Mouse (Mus musculus): Measurements from ENCODE around the gene Ampd1. TPM values are rescaled to one million over a fixed set of nuclear protein-coding genes. Genes with fewer than 3 reads are reported as not detected.
A peak's percentile ranks its signal among the peaks of the same experiment; 100 is the strongest.

Gene Ampd1
- not detected in 2 replicates for total RNA-seq (2014; fragmentation: Nextera tagmentation)
- total RNA-seq (2017): 0.23 and 0.49 TPM in 2 replicates
- polyA plus RNA-seq (2012): not detected in 2 replicates

GRCm38 (mm10) chr3:103073771-103074170 lies at the start of gene Ampd1:
Ampd1 (plus strand) TSS chr3:103074014.
- Histone ChIP-seq H3K9me3 (replicated peaks) (no peaks in the 10 kb centered on the region), H3K4me1 (ENCODE audit: insufficient read depth, low read depth, low read length) (no peaks in the 10 kb centered on the region), H3K4me3 (ENCODE audit: low read depth, low read length) (no peak within 1 kb of the TSS), H3K36me3 (replicated peaks) (peaks cover 12% of the 10 kb centered on the region), H3K27me3 (ENCODE audit: insufficient read depth, low read length) (peaks cover 2% of the 10 kb centered on the region; the same call in 1 of the 2 replicates)
- no peak for DNase-seq (ENCODE audit: low spot score)
- TF ChIP-seq TAL1 (conservative IDR thresholded peaks at IDR 0.05; ENCODE audit: low read depth, low read length): no peak
- no peak for TF ChIP-seq CTCF (IDR thresholded peaks at IDR 0.05; ENCODE audit: low read depth, low read length)
- TF ChIP-seq GATA2 (IDR thresholded peaks at IDR 0.05; ENCODE audit: borderline replicate concordance, low read depth, low read length): no peak
- TF ChIP-seq POLR2AphosphoS5 (IDR thresholded peaks at IDR 0.05; ENCODE audit: insufficient replicate concordance, low read depth, low read length): no peak
- TF ChIP-seq GATA1 (IDR thresholded peaks at IDR 0.05; ENCODE audit: borderline replicate concordance, low read length): no peak
- ATAC-seq (ENCODE audit: extremely low read depth, insufficient number of reproducible peaks, low FRiP score, poor library complexity, severe bottlenecking): no peak

DNA sequence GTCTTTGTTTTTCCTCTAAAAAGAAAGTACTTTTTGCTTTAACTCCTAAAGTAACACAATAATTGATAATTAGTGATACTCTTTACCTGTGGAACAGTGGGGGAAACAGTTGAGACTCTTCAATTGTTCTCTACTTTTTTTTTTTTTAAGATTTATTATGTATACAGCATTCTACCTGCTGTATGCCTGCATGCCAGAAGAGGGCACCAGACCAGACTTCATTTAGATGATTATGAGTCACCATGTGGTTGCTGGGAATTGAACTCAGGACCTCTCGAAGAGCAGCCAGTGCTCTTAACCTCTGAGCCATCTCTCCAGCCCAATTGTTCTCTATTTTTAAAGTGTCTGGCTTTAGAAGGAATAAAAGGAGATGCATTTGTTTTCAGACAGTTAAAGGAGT lies 47.6 kb upstream of the Ampd1 start:
- TF ChIP-seq TAL1 (conservative IDR thresholded peaks at IDR 0.05; ENCODE audit: low read depth, low read length): no peak
- no peak for TF ChIP-seq GATA1 (IDR thresholded peaks at IDR 0.05; ENCODE audit: borderline replicate concordance, low read length)
- no peak for TF ChIP-seq POLR2AphosphoS5 (IDR thresholded peaks at IDR 0.05; ENCODE audit: insufficient replicate concordance, low read depth, low read length)
- no peak for ATAC-seq (ENCODE audit: extremely low read depth, insufficient number of reproducible peaks, low FRiP score, poor library complexity, severe bottlenecking)
- Histone ChIP-seq H3K9me3 (replicated peaks) (no peaks in the 10 kb centered on the region), H3K36me3 (replicated peaks) (peaks cover 57% of the 10 kb centered on the region), H3K27me3 (ENCODE audit: insufficient read depth, low read length) (no peaks in the 10 kb centered on the region), H3K4me1 (ENCODE audit: insufficient read depth, low read depth, low read length) (peaks cover 31% of the 10 kb centered on the region), H3K4me3 (ENCODE audit: low read depth, low read length) (no peak overlapping the region)
- no peak for DNase-seq (ENCODE audit: low spot score)

DNA sequence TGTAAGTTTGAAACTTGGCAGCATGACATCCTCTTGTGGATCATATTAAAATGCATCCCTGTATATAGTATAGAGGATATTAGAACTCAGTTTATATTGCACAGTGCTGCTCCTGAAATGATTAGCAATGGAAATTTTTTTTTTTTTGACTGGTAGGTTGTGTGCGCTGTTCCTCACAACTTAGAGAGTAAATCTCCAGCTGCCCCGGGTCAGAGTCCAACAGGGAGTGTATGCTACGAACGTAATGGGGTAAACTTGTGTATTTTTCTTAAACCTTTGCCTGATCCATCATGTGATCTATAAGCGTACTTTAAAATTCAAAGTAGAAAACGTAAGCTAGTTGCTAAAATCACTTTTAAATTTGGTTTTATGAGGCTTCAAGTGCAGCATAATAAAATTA lies 33.5 kb upstream of the Ampd1 start:
- H3K36me3 ChIP-seq (replicated peaks): peaks cover 79% of the 10 kb centered on the region

GRCm38 (mm10) chr3:103040861-103041379 lies 32.9 kb upstream of the Ampd1 start:
- H3K4me3 ChIP-seq (ENCODE audit: low read depth, low read length): no peak overlapping the region
- H3K4me1 ChIP-seq (ENCODE audit: insufficient read depth, low read depth, low read length): no peaks in the 10 kb centered on the region
- no peak for DNase-seq (ENCODE audit: low spot score)
- peaks cover 81% of the 10 kb centered on the region for H3K36me3 ChIP-seq (replicated peaks)
- peak; percentile 34; the same call in 1 of the 2 replicates for ATAC-seq (ENCODE audit: extremely low read depth, insufficient number of reproducible peaks, low FRiP score, poor library complexity, severe bottlenecking)
- H3K27me3 ChIP-seq (ENCODE audit: insufficient read depth, low read length): no peaks in the 10 kb centered on the region
- TF ChIP-seq POLR2AphosphoS5 (IDR thresholded peaks at IDR 0.05; ENCODE audit: insufficient replicate concordance, low read depth, low read length): no peak
- no peak for TF ChIP-seq TAL1 (conservative IDR thresholded peaks at IDR 0.05; ENCODE audit: low read depth, low read length)
- TF ChIP-seq GATA2 (IDR thresholded peaks at IDR 0.05; ENCODE audit: borderline replicate concordance, low read depth, low read length): no peak
- TF ChIP-seq CTCF (IDR thresholded peaks at IDR 0.05; ENCODE audit: low read depth, low read length): no peak
- H3K9me3 ChIP-seq (replicated peaks): no peaks in the 10 kb centered on the region

More for the DNA sequence above, 33.5 kb upstream of the Ampd1 start:
- DNase-seq (ENCODE audit: low spot score) (no peak), ATAC-seq (ENCODE audit: extremely low read depth, insufficient number of reproducible peaks, low FRiP score, poor library complexity, severe bottlenecking) (no peak)
- TF ChIP-seq POLR2AphosphoS5 (IDR thresholded peaks at IDR 0.05; ENCODE audit: insufficient replicate concordance, low read depth, low read length): no peak
- no peak for TF ChIP-seq GATA2 (IDR thresholded peaks at IDR 0.05; ENCODE audit: borderline replicate concordance, low read depth, low read length)
- TF ChIP-seq TAL1 (conservative IDR thresholded peaks at IDR 0.05; ENCODE audit: low read depth, low read length): no peak
- TF ChIP-seq GATA1 (IDR thresholded peaks at IDR 0.05; ENCODE audit: borderline replicate concordance, low read length): no peak
- no peak for TF ChIP-seq CTCF (IDR thresholded peaks at IDR 0.05; ENCODE audit: low read depth, low read length)
- Histone ChIP-seq H3K27me3 (ENCODE audit: insufficient read depth, low read length) (no peaks in the 10 kb centered on the region), H3K4me3 (ENCODE audit: low read depth, low read length) (no peak overlapping the region), H3K4me1 (ENCODE audit: insufficient read depth, low read depth, low read length) (no peaks in the 10 kb centered on the region), H3K9me3 (replicated peaks) (no peaks in the 10 kb centered on the region)

- DNase-seq (ENCODE audit: low spot score) (no peak), ATAC-seq (ENCODE audit: extremely low read depth, insufficient number of reproducible peaks, low FRiP score, poor library complexity, severe bottlenecking) (no peak)
- Histone ChIP-seq H3K4me1 (ENCODE audit: insufficient read depth, low read depth, low read length) (peaks cover 12% of the 10 kb centered on the region), H3K4me3 (ENCODE audit: low read depth, low read length) (no peak overlapping the region), H3K36me3 (replicated peaks) (peaks cover 71% of the 10 kb centered on the region), H3K9me3 (replicated peaks) (no peaks in the 10 kb centered on the region), H3K27me3 (ENCODE audit: insufficient read depth, low read length) (no peaks in the 10 kb centered on the region)
- TF ChIP-seq GATA2 (IDR thresholded peaks at IDR 0.05; ENCODE audit: borderline replicate concordance, low read depth, low read length): no peak
- TF ChIP-seq TAL1 (conservative IDR thresholded peaks at IDR 0.05; ENCODE audit: low read depth, low read length): no peak
- TF ChIP-seq POLR2AphosphoS5 (IDR thresholded peaks at IDR 0.05; ENCODE audit: insufficient replicate concordance, low read depth, low read length): no peak
- TF ChIP-seq CTCF (IDR thresholded peaks at IDR 0.05; ENCODE audit: low read depth, low read length): no peak
- no peak for TF ChIP-seq GATA1 (IDR thresholded peaks at IDR 0.05; ENCODE audit: borderline replicate concordance, low read length)
Measured at GRCm38 (mm10) chr3:103056016-103056595, 17.7 kb upstream of the Ampd1 start.

DNA sequence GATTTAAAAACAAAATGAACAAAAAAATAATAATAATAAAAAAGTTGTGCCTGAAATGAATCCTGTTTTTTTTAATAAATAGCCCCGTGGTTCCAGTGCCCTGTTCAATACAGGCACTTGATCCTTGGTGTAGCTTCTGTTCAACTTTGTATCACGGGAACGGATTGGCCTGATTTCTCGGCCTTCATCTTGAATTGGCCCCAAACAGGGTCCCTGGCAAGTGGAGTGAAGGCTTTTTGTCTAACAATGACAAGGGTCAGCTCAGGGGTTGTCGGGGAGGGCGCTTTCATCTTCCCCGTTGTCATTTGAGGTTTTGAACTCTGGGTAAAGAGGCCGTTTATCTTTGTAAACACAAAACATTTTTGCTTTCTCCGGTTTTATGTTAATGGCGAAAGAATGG lies 16.1 kb upstream of the Ampd1 start:
- peaks cover 12% of the 10 kb centered on the region for H3K4me1 ChIP-seq (ENCODE audit: insufficient read depth, low read depth, low read length)
- H3K27me3 ChIP-seq (ENCODE audit: insufficient read depth, low read length): no peaks in the 10 kb centered on the region
- H3K9me3 ChIP-seq (replicated peaks): no peaks in the 10 kb centered on the region
- ATAC-seq (ENCODE audit: extremely low read depth, insufficient number of reproducible peaks, low FRiP score, poor library complexity, severe bottlenecking) (no peak), DNase-seq (ENCODE audit: low spot score) (peak; percentile 5)
- no peak for TF ChIP-seq CTCF (IDR thresholded peaks at IDR 0.05; ENCODE audit: low read depth, low read length)
- TF ChIP-seq GATA2 (IDR thresholded peaks at IDR 0.05; ENCODE audit: borderline replicate concordance, low read depth, low read length): no peak
- no peak for TF ChIP-seq GATA1 (IDR thresholded peaks at IDR 0.05; ENCODE audit: borderline replicate concordance, low read length)
- TF ChIP-seq POLR2AphosphoS5 (IDR thresholded peaks at IDR 0.05; ENCODE audit: insufficient replicate concordance, low read depth, low read length): no peak
- no peak for TF ChIP-seq TAL1 (conservative IDR thresholded peaks at IDR 0.05; ENCODE audit: low read depth, low read length)
- H3K36me3 ChIP-seq (replicated peaks): peaks cover 72% of the 10 kb centered on the region
- peak overlapping the region; percentile 77; the same call in 1 of the 2 replicates for H3K4me3 ChIP-seq (ENCODE audit: low read depth, low read length)

All from G1E (cell line).